Mouse (Mus musculus) midbrain, embryonic 12.5 days (tissue): Measurements from ENCODE around the gene Ctse. TPM values are rescaled to one million over a fixed set of nuclear protein-coding genes. Genes with fewer than 3 reads are reported as not detected.

Source experiments
- ATAC-seq: fragments of 200-750 bp; cut with Nextera tagmentation; 2 replicates; pipeline ENCODE4 v1.8.0; 2017; ENCODE audit warnings: low read depth, moderate TSS enrichment, moderate library complexity; ENCODE audit not compliant: low FRiP score
- H3K27ac ChIP-seq: fragments of 300-500 bp; sonication (generic); replicated peaks from 2 replicates; pipeline ENCODE4 v1.5.1; 2016; ENCODE audit warnings: mild to moderate bottlenecking
- H3K27me3 ChIP-seq: fragments of 300-500 bp; sonication (generic); 2 replicates; pipeline ENCODE4 v1.6.1; 2016; ENCODE audit warnings: mild to moderate bottlenecking
- H3K36me3 ChIP-seq: fragments of 300-500 bp; sonication (generic); 2 replicates; pipeline ENCODE4 v1.6.1; 2016
- H3K4me1 ChIP-seq: fragments of 300-500 bp; sonication (generic); 2 replicates; pipeline ENCODE4 v1.6.1; 2016
- H3K4me2 ChIP-seq: fragments of 300-500 bp; sonication (generic); replicated peaks from 2 replicates; pipeline ENCODE4 v1.6.1; 2016; ENCODE audit warnings: mild to moderate bottlenecking, moderate library complexity
- H3K4me3 ChIP-seq: fragments of 300-500 bp; sonication (generic); 2 replicates; pipeline ENCODE4 v1.5.1; 2016; ENCODE audit warnings: mild to moderate bottlenecking
- H3K9ac ChIP-seq: fragments of 300-500 bp; sonication (generic); replicated peaks from 2 replicates; pipeline ENCODE4 v1.6.1; 2016; ENCODE audit warnings: mild to moderate bottlenecking, moderate library complexity
- H3K9me3 ChIP-seq: fragments of 300-500 bp; sonication (generic); 2 replicates; pipeline ENCODE4 v1.6.1; 2016; ENCODE audit warnings: mild to moderate bottlenecking
- WGBS: fragments of 180-500 bp; shearing (Covaris S2); methylation state at CpG from one replicate; pipeline ENCODE4 v1.1.7; 2016; 5-methylcytosine and 5-hydroxymethylcytosine counted together
- polyA plus RNA-seq: library from polyadenylated mRNA; unstranded; fragments of >200 nt; fragmentation: Nextera tagmentation; extraction: Ambion mirVana; gene quantifications from 2 replicates; pipeline ENCODE4 v1.2.1, GENCODE M21; 2016

The Ctse gene
- polyA plus RNA-seq, 1 experiment from 2014 or later: 0.26 TPM

DNA sequence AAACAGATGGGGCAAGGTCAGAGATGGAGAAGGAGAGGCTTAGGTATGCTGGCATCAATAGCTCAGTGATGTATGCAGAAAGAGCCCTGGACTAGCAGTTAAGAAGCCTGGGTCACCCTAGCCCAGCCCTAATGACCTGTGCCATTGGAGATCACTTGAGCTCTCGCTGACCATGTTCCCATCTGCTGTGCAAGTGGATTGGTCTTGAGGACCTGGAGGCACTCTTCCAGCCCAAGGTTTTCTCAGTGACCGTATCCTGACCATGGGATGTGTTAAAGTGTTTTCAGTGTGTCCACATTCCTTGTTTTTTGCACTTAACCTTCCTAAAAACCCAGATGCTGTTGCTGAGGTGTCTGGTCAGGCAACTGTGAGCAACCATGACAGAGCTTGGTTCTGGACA, 22.2 kb downstream of the Ctse start:
- H3K4me3 ChIP-seq: no peak overlapping the region
- no peak for ATAC-seq
- no peaks in the 10 kb centered on the region; the same call in 1 of the 2 replicates for H3K4me1 ChIP-seq
- H3K9me3 ChIP-seq: no peaks in the 10 kb centered on the region
- no peak overlapping the region for H3K4me2 ChIP-seq
- no peak overlapping the region for H3K27ac ChIP-seq
- no peak overlapping the region for H3K9ac ChIP-seq
- 88% methylated on average over 2 of the region's 2 CpGs for WGBS
- H3K27me3 ChIP-seq: no peaks in the 10 kb centered on the region
- no peaks in the 10 kb centered on the region for H3K36me3 ChIP-seq

DNA sequence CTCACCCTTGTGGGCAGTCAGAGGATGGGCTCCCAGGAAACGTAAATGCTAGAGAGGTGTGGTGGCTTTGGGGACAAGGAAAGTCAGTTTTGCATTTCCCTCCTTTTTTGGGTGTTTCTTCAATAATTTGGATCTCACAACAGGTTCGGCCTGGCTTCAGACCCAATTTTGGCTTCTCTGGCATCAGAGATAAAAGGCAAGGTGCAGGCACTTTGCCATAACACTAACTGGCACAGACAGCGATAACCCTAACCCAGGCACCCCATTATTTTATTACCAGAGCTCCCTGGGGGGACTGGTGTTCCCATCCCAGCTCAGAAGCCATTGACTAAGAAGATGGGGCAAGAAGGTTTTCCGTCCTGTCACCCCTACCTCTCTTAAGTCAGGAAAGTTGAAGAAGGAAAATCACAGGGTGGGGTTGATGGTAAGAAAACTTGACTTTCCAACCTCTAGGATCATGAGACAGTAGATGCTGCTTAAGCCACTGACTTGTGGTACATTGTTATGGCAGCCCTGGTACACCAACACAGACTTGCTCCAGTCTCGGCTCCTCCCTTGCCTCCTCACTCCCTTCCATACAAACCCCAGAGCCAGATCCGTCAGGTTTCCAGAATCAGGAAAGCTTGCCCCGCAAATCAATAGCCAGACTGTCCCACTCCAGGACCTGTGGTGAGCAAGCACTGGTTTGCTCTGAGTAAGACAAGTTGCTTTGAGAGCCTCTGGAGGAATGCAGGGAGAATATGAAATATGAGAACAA, 22.8 kb downstream of the Ctse start:
- 76% methylated on average over 7 of the region's 7 CpGs for WGBS
- Histone ChIP-seq H3K9ac (no peak overlapping the region), H3K4me2 (no peak overlapping the region), H3K27me3 (no peaks in the 10 kb centered on the region), H3K4me1 (no peaks in the 10 kb centered on the region; the same call in 1 of the 2 replicates), H3K36me3 (no peaks in the 10 kb centered on the region), H3K9me3 (no peaks in the 10 kb centered on the region), H3K27ac (no peak overlapping the region), H3K4me3 (no peak overlapping the region)
- ATAC-seq: no peak

- Histone ChIP-seq H3K36me3 (no peaks in the 10 kb centered on the region), H3K27ac (no peak overlapping the region), H3K4me2 (no peak overlapping the region), H3K27me3 (no peaks in the 10 kb centered on the region), H3K4me1 (no peaks in the 10 kb centered on the region; the same call in 1 of the 2 replicates), H3K9me3 (no peaks in the 10 kb centered on the region), H3K9ac (no peak overlapping the region), H3K4me3 (no peak overlapping the region)
- 78% methylated on average over 3 of the region's 3 CpGs for WGBS
- ATAC-seq: no peak
Observed at GRCm38 (mm10) chr1:131661749-131662148, 23.6 kb downstream of the Ctse start.

- H3K9me3 ChIP-seq: no peaks in the 10 kb centered on the region
- 89% methylated on average over 9 of the region's 9 CpGs for WGBS
- no peak overlapping the region for H3K27ac ChIP-seq
Observed at GRCm38 (mm10) chr1:131663286-131663995, 25.3 kb downstream of the Ctse start.

GRCm38 (mm10) chr1:131664136-131664535, 26.0 kb downstream of the Ctse start:
- Histone ChIP-seq H3K4me1 (no peaks in the 10 kb centered on the region), H3K27ac (no peak overlapping the region), H3K36me3 (no peaks in the 10 kb centered on the region), H3K4me2 (no peak overlapping the region), H3K9ac (no peak overlapping the region), H3K27me3 (no peaks in the 10 kb centered on the region), H3K9me3 (no peaks in the 10 kb centered on the region), H3K4me3 (no peak overlapping the region)
- ATAC-seq: no peak
- WGBS: 91% methylated on average over 5 of the region's 5 CpGs

More at GRCm38 (mm10) chr1:131663286-131663995, 25.3 kb downstream of the Ctse start:
- H3K4me1 ChIP-seq: no peaks in the 10 kb centered on the region
- H3K27me3 ChIP-seq: no peaks in the 10 kb centered on the region
- no peak for ATAC-seq
- H3K4me2 ChIP-seq: no peak overlapping the region
- H3K4me3 ChIP-seq: no peak overlapping the region
- H3K9ac ChIP-seq: no peak overlapping the region
- no peaks in the 10 kb centered on the region for H3K36me3 ChIP-seq

GRCm38 (mm10) chr1:131665886-131666285, 27.8 kb downstream of the Ctse start:
- H3K36me3 ChIP-seq: no peaks in the 10 kb centered on the region
- no peaks in the 10 kb centered on the region for H3K27me3 ChIP-seq
- H3K27ac ChIP-seq: no peak overlapping the region
- no peak overlapping the region for H3K4me2 ChIP-seq
- no peaks in the 10 kb centered on the region for H3K9me3 ChIP-seq
- no peak overlapping the region for H3K9ac ChIP-seq
- ATAC-seq: no peak
- H3K4me3 ChIP-seq: no peak overlapping the region
- WGBS: 95% methylated on average over 1 of the region's 1 CpGs
- H3K4me1 ChIP-seq: no peaks in the 10 kb centered on the region

DNA sequence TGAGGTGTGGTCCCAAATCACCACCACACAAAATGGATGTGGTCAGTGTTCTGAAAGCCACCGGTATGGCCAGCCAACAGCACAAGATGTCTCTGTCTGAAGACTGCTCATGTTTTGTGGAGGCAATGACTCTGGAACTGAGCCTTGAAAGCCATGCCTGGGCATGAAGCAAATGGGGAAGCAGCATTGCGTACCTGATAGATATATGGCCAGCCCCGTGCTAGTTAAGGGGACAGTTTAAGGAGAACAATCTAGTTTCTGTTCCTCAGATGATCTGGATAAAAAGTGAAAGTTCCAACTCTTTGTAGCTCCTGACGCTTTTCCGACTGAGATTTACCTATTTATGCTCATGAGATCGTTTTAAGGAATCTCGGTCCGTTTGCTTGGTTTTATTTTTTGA, 33.0 kb downstream of the Ctse start:
- Histone ChIP-seq H3K27me3 (no peaks in the 10 kb centered on the region), H3K36me3 (no peaks in the 10 kb centered on the region), H3K9me3 (no peaks in the 10 kb centered on the region), H3K9ac (no peak overlapping the region), H3K4me2 (no peak overlapping the region), H3K27ac (no peak overlapping the region), H3K4me3 (no peak overlapping the region), H3K4me1 (no peaks in the 10 kb centered on the region)
- ATAC-seq: no peak
- WGBS: 89% methylated on average over 8 of the region's 8 CpGs

- no peak for ATAC-seq
- Histone ChIP-seq H3K27me3 (no peaks in the 10 kb centered on the region), H3K4me2 (no peak overlapping the region), H3K4me1 (no peaks in the 10 kb centered on the region), H3K9ac (no peak overlapping the region), H3K4me3 (no peak overlapping the region), H3K36me3 (no peaks in the 10 kb centered on the region), H3K27ac (no peak overlapping the region), H3K9me3 (no peaks in the 10 kb centered on the region)
- 88% methylated on average over 7 of the region's 7 CpGs for WGBS
Observed at GRCm38 (mm10) chr1:131672361-131672760, 34.3 kb downstream of the Ctse start.

GRCm38 (mm10) chr1:131679644-131680043, 41.5 kb downstream of the Ctse start:
- H3K4me2 ChIP-seq: no peak overlapping the region
- no peak overlapping the region for H3K4me3 ChIP-seq
- H3K4me1 ChIP-seq: no peaks in the 10 kb centered on the region
- H3K9ac ChIP-seq: no peak overlapping the region
- H3K27me3 ChIP-seq: no peaks in the 10 kb centered on the region
- no peaks in the 10 kb centered on the region for H3K9me3 ChIP-seq
- no peak for ATAC-seq
- 90% methylated on average over 5 of the region's 5 CpGs for WGBS
- no peak overlapping the region for H3K27ac ChIP-seq
- no peaks in the 10 kb centered on the region for H3K36me3 ChIP-seq

GRCm38 (mm10) chr1:131687739-131688138, 49.6 kb downstream of the Ctse start:
- no peak for ATAC-seq
- no peaks in the 10 kb centered on the region for H3K36me3 ChIP-seq
- H3K4me2 ChIP-seq: no peak overlapping the region
- H3K4me3 ChIP-seq: no peak overlapping the region
- no peaks in the 10 kb centered on the region for H3K4me1 ChIP-seq
- H3K9me3 ChIP-seq: no peaks in the 10 kb centered on the region
- WGBS: 90% methylated on average over 2 of the region's 2 CpGs
- no peak overlapping the region for H3K9ac ChIP-seq
- H3K27me3 ChIP-seq: no peaks in the 10 kb centered on the region
- H3K27ac ChIP-seq: no peak overlapping the region

GRCm38 (mm10) chr1:131688475-131688874, 50.4 kb downstream of the Ctse start, which contains the start of gene Rab7b:
Rab7b (plus strand) TSS chr1:131688695.
- Histone ChIP-seq H3K4me1 (no peaks in the 10 kb centered on the region), H3K36me3 (no peaks in the 10 kb centered on the region), H3K9ac (no peak within 1 kb of the TSS), H3K4me2 (no peak within 1 kb of the TSS), H3K27me3 (no peaks in the 10 kb centered on the region), H3K4me3 (no peak within 1 kb of the TSS), H3K9me3 (no peaks in the 10 kb centered on the region), H3K27ac (no peak within 1 kb of the TSS)
- no peak for ATAC-seq
- WGBS: 62% methylated on average over 8 of the region's 8 CpGs

DNA sequence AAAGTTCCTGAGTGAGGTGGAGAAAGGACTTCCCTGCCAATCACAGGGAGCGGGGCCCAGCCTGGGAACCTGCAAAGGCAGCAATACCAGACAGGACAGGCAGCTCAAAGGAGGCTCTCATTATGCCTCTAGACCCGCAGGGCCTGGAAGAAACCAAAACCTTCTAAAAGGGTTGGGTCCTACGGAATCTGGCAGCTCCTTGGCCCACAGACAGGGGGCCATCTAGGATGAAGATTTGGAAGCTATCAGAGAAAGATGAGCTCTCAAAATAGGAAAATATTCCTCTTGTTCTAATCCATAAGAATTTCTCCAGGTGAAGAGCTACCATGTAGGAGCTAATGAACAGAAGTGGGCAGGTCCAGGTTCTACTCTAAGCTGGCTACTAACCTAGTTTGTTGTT, 50.9 kb downstream of the Ctse start:
- WGBS: 73% methylated on average over 3 of the region's 3 CpGs
- no peaks in the 10 kb centered on the region for H3K4me1 ChIP-seq
- no peaks in the 10 kb centered on the region for H3K27me3 ChIP-seq
- H3K9me3 ChIP-seq: no peaks in the 10 kb centered on the region
- no peak overlapping the region for H3K9ac ChIP-seq
- H3K36me3 ChIP-seq: no peaks in the 10 kb centered on the region
- ATAC-seq: no peak
- no peak overlapping the region for H3K4me3 ChIP-seq
- no peak overlapping the region for H3K4me2 ChIP-seq
- H3K27ac ChIP-seq: no peak overlapping the region
